Mouse (Mus musculus) spleen, adult 10 weeks (tissue): ENCODE measurements around the gene Mrpl32. TPM values are rescaled to one million over a fixed set of nuclear protein-coding genes. Genes with fewer than 3 reads are reported as not detected.

Experiments
- polyA plus RNA-seq: library from polyadenylated mRNA; stranded (reverse); fragments of 350-450 nt; fragmentation: Illumina TruSeq; extraction: RNeasy Lipid Tissue Mini Kit (QIAGEN cat#74804); gene quantifications from one replicate; pipeline ENCODE4 v1.2.3, GENCODE M21; 2015; ENCODE audit warnings: low replicate concordance; ENCODE audit not compliant: insufficient read depth

Mrpl32 gene
- polyA plus RNA-seq, result 70.4 TPM

DNA sequence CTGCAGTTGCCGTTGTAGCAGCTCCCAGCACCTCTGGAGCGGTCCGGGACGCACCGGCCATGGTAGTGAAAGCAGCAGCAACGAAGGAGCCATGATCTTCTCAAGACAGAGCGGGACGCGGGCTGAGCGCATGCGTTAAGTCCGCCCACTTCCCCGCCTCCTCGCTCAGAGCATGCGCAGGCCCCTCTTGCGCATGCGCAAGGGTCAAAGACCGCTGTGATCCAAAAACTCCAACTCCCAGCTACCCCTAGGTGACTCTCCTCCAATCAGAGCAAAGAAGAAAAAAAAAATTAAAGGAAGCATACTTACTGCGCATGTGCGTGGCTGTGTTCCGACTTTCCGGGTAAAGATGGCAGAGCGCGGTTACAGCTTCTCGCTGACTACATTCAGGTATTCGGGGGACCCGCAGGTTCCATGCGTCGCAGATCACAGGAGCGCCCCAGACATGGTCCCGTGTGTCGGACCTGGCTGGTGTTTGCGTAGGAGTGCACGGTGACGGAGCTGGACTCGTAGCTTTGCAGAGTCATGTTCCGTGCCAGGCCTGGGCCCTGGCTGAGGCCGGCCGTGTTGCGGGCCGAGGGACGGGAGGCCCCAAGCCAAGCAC, at the start of gene Mrpl32, which contains the start of gene Psma2:
Mrpl32 (minus strand) TSS at position 240 of the 604 bp plus-strand sequence.
Psma2 (plus strand) TSS at position 315 of the 604 bp plus-strand sequence.

DNA sequence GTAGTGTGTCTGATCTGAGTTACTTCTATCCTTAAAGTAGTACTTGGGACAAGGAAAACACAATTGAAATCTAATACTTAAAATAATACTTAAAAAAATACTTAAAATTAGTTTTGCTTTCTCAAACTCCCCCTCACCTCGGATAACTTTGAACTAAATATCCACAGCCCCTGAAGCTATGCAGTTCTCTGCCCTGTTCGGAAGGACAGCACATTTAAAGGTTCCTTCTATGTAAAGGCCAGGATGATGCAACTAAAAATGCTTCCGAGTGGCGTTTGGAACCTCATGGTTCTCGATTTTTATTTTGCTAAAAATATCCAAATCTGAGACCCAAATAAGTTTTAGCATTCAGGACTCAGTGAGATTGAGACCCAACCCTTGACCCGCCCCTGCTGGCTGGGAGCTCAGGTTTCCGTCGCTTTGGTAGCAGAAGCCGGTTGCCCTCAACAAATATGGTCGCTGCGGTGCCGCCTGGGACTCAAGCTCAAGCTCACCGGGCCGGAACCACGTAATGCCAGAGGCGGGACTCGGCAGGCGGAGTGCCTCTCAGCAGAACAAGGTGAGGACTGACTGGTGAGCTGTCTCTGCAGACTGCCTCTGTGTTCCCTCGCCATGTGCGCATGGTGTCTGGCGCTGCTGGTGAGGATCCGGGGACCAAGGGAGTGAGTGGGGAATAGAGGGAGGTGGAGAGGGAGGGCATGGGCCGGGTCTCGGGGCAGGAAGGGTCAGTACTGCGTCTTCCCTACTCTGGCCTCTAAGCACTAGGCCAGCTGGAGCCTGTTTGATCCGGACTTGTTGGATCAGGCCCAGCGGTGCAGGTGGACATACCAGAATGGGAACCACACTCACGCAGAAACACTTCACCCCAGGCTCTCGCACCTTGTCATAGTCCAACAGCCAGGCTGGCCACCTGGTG, 17.0 kb upstream of the Mrpl32 start, which contains the start of gene AW209491:
AW209491 (plus strand) TSS at position 429 of the 916 bp plus-strand sequence.

Other genes with a start within 250 kb of the Mrpl32 start
- gene Hecw1, start 89.9 kb downstream of the Mrpl32 start, polyA plus RNA-seq, result 0.18 TPM
- gene Psma2, start 75 bp upstream of the Mrpl32 start, polyA plus RNA-seq, result 126 TPM
- gene AW209491, start 17.0 kb upstream of the Mrpl32 start, polyA plus RNA-seq, result 9.7 TPM